Mouse (Mus musculus) splenic B cell, adult 2 months (primary cell): ENCODE data around the gene Kif27.
A peak's percentile ranks its signal among the peaks of the same experiment; 100 is the strongest.

Source experiments
- DNase-seq: peaks from one replicate; pipeline ENCODE4 v3.0.0-alpha.2; 2011; ENCODE audit warnings: low read depth, low spot score
- H3K27me3 ChIP-seq: 2 replicates; pipeline ENCODE4 v1.6.1; 2012; ENCODE audit warnings: mild to moderate bottlenecking, low read length, moderate library complexity, mixed read lengths; ENCODE audit not compliant: control insufficient read depth, poor library complexity, insufficient read depth, severe bottlenecking
- H3K36me3 ChIP-seq: 2 replicates; pipeline ENCODE4 v1.6.1; 2012; ENCODE audit warnings: mild to moderate bottlenecking, low read length, moderate library complexity, mixed read lengths; ENCODE audit not compliant: control insufficient read depth, poor library complexity, insufficient read depth, severe bottlenecking

The Kif27 gene

GRCm38 (mm10) chr13:58313758-58314157 lies 45.2 kb downstream of the Kif27 start:
- Histone ChIP-seq H3K36me3 (no peaks in the 10 kb centered on the region), H3K27me3 (no peaks in the 10 kb centered on the region)
- no peak for DNase-seq

DNA sequence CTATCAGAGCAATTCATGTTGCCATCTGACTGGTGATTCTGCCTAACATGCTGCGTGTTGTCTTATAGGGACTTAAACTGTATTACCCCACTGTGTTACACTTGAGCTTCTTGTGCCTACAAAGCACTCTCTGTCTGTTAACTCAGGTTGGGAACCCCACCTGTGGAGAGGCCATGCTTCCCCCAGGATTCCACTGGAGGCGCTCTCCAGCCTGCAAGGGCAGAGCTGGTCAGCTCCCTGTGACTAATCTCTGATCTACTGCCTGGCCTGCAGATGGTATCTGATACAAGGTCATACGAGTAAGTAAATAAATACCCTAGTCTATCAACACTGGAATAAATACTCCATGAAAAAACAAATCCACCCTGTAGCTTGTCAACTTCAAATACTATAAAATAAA lies 47.6 kb downstream of the Kif27 start:
- no peak for DNase-seq
- H3K36me3 ChIP-seq, result no peaks in the 10 kb centered on the region
- H3K27me3 ChIP-seq, result no peaks in the 10 kb centered on the region

DNA sequence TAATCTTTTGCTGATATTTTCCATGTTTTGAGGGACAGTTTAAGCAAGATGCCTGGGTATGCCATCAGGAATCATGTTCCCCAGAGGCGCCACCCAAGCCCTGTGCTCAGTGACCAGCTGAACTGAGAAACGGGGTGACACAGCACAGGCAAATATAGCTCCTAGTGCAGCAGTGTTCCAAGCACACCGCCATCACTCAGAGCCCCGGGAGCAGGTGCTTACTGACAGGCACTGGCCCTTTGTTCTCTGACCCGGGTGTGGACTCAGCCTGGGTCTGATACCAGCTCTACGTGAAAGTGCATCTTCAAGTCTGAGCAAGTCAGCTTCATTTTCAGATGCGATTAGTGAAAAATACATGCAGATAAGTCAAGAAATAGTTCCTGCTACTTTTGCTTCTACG lies 49.4 kb downstream of the Kif27 start:
- no peaks in the 10 kb centered on the region for H3K27me3 ChIP-seq
- H3K36me3 ChIP-seq, result no peaks in the 10 kb centered on the region
- no peak for DNase-seq

DNA sequence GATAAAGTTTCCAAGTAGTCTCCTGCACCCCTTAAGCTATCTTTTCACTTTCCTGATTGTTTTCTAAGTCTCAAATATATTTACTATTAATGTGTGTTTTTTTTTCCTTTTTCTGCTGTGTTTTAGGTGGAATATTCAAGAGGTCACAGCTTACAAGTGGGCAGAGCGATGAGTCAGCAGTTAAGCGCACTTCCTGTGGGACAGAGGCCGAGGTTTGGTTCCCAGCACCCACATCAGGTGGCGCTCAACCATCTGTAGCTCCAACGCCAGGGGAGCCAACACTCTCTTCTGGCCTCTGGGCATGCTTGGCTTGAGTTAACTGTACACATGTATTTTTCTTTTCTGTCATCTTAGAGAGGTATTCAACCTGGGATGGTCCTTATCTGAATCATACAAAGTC lies 51.5 kb downstream of the Kif27 start:
- Histone ChIP-seq H3K27me3 (no peaks in the 10 kb centered on the region), H3K36me3 (no peaks in the 10 kb centered on the region)
- no peak for DNase-seq

- H3K27me3 ChIP-seq, result no peaks in the 10 kb centered on the region
Measured at GRCm38 (mm10) chr13:58305230-58305629, 53.7 kb downstream of the Kif27 start.

DNA sequence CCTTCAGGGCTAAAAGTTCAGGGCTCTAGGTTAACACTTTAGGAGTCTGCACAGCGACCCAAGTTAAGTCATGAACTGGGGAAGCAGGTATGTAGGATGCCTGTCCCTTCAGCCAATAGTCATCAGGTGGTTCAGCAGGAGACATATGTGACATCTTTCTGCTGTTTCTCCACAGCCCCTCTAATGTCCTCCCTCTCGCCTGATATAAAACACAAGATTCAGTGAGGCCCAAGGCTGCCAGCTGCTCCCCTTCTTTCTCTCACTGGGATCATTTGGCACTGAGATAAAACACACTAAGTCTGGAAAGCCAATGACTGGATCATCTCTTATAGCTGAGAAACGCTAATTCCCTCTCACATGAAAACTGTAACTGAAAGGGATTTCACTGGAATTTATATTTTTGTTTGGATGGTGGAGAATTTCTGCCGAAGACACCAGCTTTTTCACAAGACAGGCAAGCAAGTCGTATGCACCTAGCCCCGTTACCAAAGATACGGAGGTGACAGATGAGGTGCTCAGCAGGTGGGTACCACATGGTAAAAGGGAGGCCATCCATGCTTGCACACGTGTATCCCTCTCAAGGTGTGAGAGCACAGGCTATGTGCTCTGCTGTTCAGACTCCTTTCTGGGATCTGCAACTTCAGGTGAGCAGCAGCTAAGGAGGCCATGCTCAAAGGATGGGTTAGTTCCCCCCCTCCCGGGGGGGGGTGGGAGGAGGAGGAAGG lies 56.3 kb downstream of the Kif27 start:
- DNase-seq, result no peak
- H3K36me3 ChIP-seq, result no peaks in the 10 kb centered on the region
- no peaks in the 10 kb centered on the region for H3K27me3 ChIP-seq

More at GRCm38 (mm10) chr13:58305230-58305629, 53.7 kb downstream of the Kif27 start:
- no peaks in the 10 kb centered on the region for H3K36me3 ChIP-seq
- DNase-seq, result no peak

- no peak for DNase-seq
- Histone ChIP-seq H3K36me3 (no peaks in the 10 kb centered on the region), H3K27me3 (no peaks in the 10 kb centered on the region)
Measured at GRCm38 (mm10) chr13:58301961-58302360, 57.0 kb downstream of the Kif27 start.

GRCm38 (mm10) chr13:58298756-58299155 lies 60.2 kb downstream of the Kif27 start:
- Histone ChIP-seq H3K36me3 (no peaks in the 10 kb centered on the region), H3K27me3 (no peaks in the 10 kb centered on the region)
- no peak for DNase-seq

DNA sequence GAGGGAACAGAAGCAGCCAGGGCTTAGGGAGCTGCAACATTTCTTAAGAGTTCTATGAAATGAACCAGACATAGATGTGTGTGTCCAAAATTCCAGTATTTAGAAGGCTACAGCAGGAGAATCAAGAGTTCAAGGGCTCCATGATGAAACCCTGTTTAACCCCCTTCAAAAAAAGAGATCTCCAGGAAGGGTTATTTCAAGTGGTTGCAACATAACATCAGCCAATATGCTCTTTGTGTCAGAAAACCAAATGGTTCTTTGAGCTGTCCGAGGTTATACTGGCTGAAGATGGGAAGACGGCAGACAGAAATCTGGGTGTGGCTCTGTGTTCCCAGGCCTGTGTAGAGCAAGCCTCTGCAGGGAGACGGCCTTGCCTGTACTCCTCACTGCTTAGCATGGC lies 63.3 kb downstream of the Kif27 start:
- H3K36me3 ChIP-seq, result no peaks in the 10 kb centered on the region
- no peak for DNase-seq
- H3K27me3 ChIP-seq, result no peaks in the 10 kb centered on the region

- H3K27me3 ChIP-seq, result no peaks in the 10 kb centered on the region
- DNase-seq, result no peak
- H3K36me3 ChIP-seq, result no peaks in the 10 kb centered on the region
Measured at GRCm38 (mm10) chr13:58292811-58293210, 66.1 kb downstream of the Kif27 start.

GRCm38 (mm10) chr13:58289308-58289707 lies 69.6 kb downstream of the Kif27 start:
- DNase-seq, result peak; percentile 30
- Histone ChIP-seq H3K36me3 (no peaks in the 10 kb centered on the region), H3K27me3 (no peaks in the 10 kb centered on the region)

GRCm38 (mm10) chr13:58287822-58288221 lies 71.1 kb downstream of the Kif27 start:
- DNase-seq, result peak; percentile 87
- Histone ChIP-seq H3K27me3 (no peaks in the 10 kb centered on the region), H3K36me3 (no peaks in the 10 kb centered on the region)

- no peak for DNase-seq
- Histone ChIP-seq H3K27me3 (no peaks in the 10 kb centered on the region), H3K36me3 (no peaks in the 10 kb centered on the region)
Measured at GRCm38 (mm10) chr13:58283466-58283865, 75.5 kb downstream of the Kif27 start.

DNA sequence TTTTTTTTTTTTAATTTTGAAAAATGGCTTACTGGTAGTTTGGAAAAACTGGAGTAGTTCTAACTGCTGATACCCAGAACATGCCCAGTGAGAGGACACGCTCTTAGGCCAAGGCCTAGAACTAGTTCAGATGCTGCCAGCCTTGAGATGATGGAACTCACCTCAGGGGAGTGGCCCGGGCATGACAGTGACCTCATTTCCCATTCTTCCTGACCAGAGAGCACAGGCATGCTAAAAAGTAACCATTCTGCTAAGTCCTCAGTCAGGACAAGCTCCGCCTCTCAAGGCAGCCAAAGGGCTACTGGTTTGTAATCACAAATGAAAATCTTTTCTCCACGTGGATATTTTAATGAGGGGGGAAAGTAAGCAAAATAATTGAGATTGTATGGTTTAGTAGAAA lies 77.0 kb downstream of the Kif27 start:
- Histone ChIP-seq H3K27me3 (no peaks in the 10 kb centered on the region), H3K36me3 (no peaks in the 10 kb centered on the region)
- no peak for DNase-seq

GRCm38 (mm10) chr13:58280528-58280927 lies 78.4 kb downstream of the Kif27 start:
- no peaks in the 10 kb centered on the region for H3K27me3 ChIP-seq
- DNase-seq, result no peak
- H3K36me3 ChIP-seq, result no peaks in the 10 kb centered on the region

DNA sequence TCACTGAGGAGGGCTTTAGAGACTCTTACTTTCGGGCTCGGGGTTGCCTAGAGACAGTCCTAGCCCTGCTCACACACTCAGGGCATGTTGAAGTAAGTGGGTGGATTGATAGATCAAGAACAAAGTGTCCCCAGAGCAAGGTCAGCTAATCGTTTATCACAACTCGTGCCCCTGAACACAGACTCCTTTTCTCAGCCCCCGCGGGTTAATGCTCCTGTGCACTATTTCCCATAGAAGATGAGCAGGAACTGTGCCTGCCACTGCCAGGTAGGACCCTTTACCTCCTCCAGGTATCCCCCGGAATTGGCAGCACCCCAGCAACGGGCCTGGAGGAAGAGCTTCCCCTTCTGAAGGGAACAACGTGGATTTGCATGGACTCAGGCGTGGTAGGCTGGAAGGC lies 82.7 kb downstream of the Kif27 start:
- DNase-seq, result no peak

More for the DNA sequence above, 82.7 kb downstream of the Kif27 start:
- Histone ChIP-seq H3K27me3 (peaks cover 6% of the 10 kb centered on the region; the same call in 1 of the 2 replicates), H3K36me3 (no peaks in the 10 kb centered on the region)
